Mouse (Mus musculus): Measurements from ENCODE around the gene Gpr18. TPM values are rescaled to one million over a fixed set of nuclear protein-coding genes. Genes with fewer than 3 reads are reported as not detected.

Gene Gpr18
- total RNA-seq, 2 experiments from 2014 or later, result not detected

DNA sequence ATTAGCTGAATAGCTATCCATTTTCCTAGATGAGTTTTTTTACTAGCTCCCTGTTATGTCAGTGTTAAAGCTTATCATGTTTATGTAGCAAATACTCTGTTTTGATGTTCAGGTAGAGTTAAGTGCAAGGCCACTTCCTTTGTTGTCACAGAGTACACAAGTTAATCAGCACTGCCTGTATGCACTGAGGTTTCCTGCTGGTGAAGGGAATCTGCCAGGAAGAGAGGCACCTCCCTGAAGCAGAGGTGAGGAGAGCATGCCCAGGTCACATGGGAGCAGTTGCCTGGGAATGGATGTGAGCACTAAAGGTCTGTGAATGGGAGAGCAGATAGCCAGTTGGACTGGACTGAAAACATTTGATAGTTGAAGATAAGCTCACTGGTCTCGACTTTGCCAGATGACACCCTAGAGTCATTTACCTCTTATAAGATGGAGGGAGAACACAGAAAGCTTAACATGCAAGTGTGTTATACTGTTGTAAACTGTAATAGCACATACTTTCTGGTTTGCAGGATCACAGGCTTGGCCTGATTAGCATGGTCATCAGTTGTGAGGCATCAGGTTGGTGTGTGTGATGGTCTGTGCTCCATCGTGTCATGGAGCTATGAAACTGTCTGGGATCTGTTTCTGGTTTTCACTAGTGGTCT lies 35.9 kb upstream of the Gpr18 start:
- no peak for DNase-seq (ENCODE audit: low spot score in 2 of 2)
- intact Hi-C loops (cut with DNase I), result no loop called here

DNA sequence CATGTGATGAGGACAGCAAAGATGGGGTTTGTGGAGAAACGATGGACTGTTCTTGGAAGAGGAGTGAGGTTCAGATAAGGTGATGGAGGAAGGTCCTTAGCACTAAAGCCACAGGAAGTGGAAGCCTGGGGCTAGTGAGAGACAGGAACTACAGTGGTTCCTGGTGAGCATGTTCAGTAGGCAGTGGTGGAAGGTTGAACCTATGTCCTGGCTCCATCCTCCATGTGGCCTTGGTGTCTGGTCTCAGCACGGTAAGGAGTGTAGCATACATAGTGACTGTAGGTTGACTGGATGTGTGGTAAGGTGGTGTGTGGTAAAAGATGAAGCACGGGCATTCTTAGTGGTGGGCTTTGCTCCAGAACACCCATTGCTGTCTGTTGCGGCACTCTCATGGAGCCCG lies 34.3 kb upstream of the Gpr18 start:
- intact Hi-C loops (cut with DNase I), result no loop called here
- DNase-seq (ENCODE audit: low spot score in 2 of 2), result no peak

DNA sequence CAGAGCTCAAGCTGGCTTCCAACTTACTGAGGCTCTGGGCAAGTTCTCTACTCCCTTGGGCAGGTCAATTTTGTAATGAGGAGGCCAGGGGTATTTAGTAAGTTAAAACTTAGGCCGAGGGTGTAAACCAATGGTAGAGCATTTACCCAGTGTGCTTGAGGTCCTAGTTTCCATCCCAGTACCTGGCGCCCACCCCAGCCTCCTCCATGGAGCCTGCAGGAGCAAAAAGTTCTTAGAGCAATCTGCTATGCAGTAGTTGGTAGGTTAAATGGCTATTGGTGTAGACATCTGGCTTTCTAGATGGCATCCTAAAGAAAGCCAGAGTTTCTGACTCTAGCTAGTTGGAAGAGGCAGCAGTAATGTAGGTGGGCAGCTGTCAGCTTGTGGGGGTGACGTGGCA lies 33.9 kb upstream of the Gpr18 start:
- DNase-seq (ENCODE audit: low spot score in 2 of 2), result peak in 1 of 2 experiments; percentile 46
- intact Hi-C loops (cut with DNase I), result no loop called here

DNA sequence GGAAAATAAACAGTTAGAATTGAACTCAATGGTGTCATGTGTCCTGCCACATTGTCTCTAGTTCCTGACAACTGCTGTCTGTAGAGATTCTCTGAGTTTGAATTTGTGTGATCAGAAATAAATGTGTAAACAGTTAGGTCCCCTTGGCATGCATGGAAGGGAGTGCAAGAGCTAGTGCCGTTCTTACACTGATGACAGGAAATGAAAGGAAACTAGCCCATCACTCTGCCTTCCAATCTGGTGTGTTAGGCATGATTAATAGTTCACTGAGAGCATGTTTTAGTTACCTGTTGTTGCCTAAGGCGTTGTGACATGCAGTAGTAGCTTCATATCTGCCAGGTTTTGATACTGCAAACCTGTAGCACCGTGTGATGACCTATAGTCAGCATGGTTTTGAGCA lies 32.4 kb upstream of the Gpr18 start:
- DNase-seq (ENCODE audit: low spot score in 2 of 2), result no peak
- intact Hi-C loops (cut with DNase I), result no loop called here

DNA sequence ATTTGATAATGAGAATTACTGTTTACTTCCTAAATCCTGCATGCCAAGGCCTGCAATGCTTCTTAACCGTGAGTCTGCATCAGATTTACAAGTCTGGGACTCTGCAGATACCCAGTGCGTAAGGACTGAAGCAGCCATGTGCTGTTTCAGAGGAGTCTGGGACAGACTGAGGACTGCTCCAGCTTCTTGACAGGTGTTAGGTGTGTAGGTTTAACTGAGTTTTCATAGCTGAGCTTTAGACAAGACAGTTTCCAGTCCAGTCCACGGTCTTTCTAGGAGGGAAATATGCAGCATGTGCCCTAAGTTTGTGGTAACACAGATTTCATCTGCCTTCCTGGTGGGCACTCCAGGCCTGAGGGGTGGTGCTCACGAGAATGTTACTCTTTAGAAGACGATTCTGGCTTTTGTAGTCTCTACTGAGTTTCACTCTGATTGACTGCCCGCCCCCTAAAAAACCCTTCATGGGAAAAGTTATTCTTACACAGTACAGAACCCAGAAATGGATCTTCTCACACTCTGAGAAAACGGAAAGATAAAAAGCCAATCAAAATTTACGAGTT lies 31.7 kb upstream of the Gpr18 start:
- DNase-seq (ENCODE audit: low spot score in 2 of 2), result no peak
- intact Hi-C loops (cut with DNase I), result no loop called here

DNA sequence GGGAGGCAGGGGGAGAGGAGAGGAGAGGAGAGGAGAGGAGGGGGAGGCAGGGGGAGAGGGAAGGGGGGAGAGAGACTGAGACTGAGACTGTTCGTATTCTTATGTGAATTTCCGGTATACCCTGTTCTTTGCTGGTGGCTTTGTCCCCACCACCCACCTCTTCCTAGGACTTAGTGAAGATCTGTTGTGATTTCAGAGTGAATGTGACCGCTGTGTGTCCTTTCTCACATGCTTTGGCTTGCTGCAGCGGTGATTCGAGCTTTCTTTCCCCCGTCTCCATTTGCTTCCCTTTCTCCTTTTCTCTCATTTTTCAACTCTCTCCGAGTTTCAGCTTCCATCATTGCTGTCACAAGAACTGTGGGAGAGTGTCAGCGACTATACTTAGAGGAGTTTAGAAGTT lies 31.1 kb upstream of the Gpr18 start:
- DNase-seq (ENCODE audit: low spot score in 2 of 2), result no peak
- intact Hi-C loops (cut with DNase I), result no loop called here

DNA sequence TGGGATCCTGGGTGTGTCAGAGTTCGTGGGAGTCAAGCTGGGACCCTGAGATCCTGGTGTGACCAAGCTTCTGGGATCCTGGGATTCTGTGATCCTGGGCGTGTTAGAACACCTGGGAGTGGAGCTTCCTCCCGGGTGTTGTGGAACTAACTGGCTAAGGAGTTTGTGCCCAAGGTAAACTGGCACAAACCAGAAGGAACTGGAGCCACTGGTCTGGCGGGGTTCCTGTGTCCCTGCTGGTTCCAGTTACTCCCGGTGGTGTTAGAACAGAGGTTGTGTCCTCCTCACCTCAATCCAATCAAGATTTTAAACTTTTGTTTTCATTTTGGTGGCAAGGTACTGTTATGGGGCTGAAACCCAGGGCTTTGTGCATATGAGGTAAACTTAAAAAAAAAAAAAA lies 30.6 kb upstream of the Gpr18 start:
- intact Hi-C loops (cut with DNase I), result no loop called here
- DNase-seq (ENCODE audit: low spot score in 2 of 2), result no peak

DNA sequence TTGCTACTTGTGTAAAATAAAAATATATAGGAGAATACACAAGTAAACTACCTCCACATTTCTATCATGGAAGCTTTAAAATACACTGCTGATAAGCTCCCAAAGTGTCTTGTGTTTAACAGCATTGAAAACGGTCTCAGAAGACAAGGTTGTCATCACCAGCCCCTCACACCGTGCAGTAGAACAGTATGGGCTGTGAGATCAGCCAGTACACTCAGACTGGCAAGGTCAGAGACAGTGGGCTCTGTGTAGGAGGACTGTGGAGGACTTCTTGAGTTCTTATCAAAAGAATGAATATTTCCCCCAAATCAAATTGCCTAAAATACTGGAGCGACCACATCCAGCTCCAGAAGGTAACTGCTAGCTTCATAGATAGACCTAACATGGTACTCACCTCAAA lies 24.0 kb upstream of the Gpr18 start:
- intact Hi-C loops (cut with DNase I), result no loop called here

DNA sequence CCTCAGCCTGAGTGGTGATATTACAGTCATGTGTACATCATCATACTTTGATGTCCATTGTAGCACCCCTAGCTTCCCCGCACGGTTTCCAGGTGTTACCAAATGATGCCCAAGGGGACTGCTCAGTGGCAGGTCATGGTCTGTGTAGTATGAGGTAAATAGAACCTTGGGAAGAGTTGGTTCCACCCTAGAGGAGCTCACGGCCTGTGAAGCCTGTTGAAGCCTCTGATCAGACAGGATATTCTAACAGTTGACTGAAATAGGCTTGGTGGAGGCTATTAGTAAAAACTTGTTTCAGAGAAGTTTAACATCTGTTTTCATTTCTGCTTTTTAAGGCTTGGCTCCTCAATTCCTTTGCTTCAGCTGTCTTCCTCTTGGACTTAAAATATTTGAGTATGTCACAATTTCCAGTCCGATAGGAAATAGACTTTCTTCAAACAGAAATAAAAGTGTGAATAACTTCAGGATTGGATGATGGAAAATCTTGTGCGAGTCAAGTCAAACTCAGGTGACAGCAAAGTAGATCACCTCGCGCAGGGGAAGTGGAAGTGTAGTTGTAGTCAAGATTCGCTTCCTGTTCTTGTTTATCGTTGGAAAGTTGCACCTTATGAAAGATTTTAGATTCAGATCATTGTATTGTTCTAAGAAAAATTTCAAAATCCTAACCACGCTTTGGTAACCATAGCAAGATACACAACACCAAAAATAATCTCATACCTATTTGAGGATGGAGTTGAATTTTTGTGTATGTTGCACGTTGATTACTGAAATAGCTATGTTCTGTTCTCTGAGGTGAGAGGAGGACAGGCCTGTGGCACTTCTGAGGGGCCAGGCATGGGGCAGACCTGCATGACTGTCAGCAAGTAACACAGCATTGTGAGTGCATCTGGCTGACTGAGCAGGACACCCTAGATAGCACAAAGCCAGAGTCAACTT lies 22.9 kb upstream of the Gpr18 start:
- DNase-seq (ENCODE audit: low spot score in 2 of 2), result no peak
- intact Hi-C loops (cut with DNase I), result no loop called here

More for the DNA sequence above, 24.0 kb upstream of the Gpr18 start:
- DNase-seq (ENCODE audit: low spot score in 2 of 2), result no peak

DNA sequence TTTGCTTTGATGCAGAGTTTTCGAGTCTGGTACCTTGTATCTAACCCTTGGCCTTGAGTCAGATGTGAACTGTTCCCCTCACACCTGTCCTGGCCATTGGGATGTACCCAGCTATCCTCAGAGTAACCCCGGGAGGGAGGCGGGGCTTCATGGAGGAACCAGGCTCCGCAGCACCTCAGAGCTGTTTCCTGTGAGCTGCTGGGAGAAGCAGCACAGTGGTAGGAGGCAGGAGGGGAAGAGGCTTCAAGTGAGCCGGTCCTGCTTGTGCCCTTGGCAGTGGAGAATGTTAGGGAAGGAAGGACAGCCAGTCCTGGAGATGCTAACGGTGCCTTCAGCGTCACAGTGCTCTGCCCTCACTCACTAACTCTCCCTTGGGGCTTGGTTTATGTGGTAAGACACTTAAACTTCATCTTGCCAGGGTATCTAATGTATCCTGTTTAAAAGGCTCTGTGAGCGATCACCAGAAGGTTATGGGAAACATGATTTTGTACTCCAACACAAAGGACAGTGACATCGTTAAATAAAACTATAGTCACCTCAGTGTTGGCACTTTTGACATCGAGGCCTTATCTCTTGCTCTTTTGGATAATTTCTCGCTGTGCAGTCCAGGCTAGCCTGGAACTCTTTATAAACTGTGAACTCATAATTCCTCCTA lies 22.1 kb upstream of the Gpr18 start:
- intact Hi-C loops (cut with DNase I), result no loop called here
- no peak for DNase-seq (ENCODE audit: low spot score in 2 of 2)

DNA sequence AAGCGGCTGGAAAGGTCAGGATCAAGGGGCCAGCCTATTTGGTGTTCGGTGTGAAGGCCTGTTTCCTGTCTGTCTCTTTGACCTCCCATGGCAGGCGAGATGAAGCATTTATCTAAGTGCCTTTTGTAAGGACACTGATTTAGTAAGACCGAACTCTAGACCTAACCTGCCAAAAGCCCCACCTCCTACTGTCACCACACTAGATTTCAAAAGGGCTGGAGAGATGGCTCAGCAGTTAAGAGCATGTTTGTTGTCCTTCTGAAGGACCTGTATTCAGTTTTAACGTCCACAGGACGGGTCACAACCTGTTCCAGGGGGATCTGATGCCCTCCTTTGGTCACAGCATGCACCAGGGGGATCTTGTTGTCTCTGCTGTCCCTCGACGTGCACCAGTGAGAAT lies 21.3 kb upstream of the Gpr18 start:
- DNase-seq (ENCODE audit: low spot score in 2 of 2), result no peak
- intact Hi-C loops (cut with DNase I), result no loop called here

DNA sequence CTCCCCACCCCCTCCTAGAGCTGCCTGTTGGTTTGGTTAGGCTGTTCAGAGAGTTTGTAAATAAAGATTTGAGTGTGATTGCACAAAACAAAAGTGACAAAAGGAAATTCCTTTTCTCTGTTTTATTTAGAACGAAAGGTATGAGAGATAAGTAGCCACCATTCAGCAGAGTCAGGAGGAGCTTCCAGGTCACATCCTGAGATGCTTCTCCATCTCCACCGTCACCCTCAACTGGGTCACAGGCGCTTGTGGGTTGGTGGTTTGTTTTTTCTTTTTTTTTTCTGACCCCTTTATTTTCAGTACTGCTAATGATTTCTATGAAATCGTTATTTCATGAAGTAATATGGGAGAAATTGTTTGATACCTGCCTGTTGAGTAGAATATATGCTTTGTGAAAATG lies 20.8 kb upstream of the Gpr18 start:
- no peak for DNase-seq (ENCODE audit: low spot score in 2 of 2)
- intact Hi-C loops (cut with DNase I), result no loop called here

DNA sequence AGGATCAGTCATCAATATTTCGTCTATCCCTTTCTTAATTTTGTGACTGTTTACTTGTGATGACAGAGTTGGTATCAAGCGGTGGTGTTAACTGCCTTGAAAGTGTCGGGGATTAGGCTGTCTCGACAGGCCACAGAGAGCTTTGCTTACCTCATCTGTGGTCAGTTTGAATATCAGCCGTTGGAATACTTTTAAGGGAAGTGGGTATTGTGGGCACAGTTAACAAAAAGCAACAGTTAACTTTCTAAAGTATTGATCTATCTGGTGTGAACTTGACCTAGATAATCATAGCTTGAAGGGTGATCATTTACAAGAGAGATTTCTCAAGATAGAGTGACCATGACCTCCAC lies 19.0 kb upstream of the Gpr18 start:
- intact Hi-C loops (cut with DNase I), result loop anchor here (5.0 kb wide), 1 partner anchor 198 kb away; no protein-coding TSS in a partner anchor
- no peak for DNase-seq (ENCODE audit: low spot score in 2 of 2)

DNA sequence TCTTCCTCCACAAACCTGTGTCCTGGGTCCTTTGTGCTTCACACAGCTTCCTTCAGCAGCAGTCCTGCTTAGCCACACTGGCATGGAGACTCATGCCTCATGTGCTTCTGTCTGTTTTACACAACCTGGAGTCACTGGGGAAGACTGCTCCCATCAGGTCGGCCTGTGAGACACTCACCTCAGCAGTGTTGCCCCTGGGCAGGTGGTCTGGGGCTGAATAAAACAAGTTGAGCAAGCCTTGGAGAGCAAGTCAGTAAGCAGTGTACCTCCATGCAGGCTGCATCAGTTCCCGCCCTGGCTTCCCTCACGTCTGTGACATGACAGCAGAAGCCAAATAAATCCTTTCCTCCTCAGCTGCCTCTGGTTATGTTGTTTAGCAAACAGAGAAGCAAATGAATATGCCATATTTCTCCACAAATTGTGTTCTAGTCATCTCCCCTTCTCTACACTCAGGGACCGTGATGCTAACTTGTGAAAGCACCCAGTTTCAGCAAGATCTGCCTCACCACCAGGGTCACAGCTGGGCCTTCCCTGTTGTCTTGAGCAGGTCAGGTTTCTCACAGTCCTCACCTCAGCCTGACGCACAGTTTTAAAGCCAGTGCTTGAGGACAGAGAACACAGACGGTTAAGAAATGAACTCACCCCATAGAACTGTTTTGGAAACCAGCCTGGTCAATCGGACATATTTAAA lies 18.5 kb upstream of the Gpr18 start:
- intact Hi-C loops (cut with DNase I), result loop anchor here (5.0 kb wide), 1 partner anchor 198 kb away; no protein-coding TSS in a partner anchor
- no peak for DNase-seq (ENCODE audit: low spot score in 2 of 2)

DNA sequence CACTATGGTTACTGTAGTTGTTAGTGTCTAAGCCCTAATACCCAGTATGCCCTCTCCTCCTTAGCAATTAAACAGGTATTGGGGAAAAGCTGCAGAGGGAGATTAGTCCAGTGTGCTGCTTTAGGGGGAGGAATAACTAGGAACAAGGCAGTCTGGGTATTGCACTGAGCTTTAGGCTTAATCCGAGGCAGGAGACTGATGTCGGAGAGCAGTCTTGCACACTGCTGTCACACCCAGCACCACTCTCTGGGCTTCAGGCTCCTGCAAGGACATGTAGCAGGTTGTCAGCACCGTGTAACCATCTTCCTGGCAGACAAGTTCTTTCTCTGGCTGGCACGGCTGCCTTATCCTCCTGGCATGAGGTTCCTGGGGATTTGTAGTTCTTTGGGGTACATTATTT lies 16.6 kb upstream of the Gpr18 start:
- intact Hi-C loops (cut with DNase I), result loop anchor here (5.0 kb wide), 1 partner anchor 200 kb away; no protein-coding TSS in a partner anchor
- DNase-seq (ENCODE audit: low spot score in 2 of 2), result no peak

DNA sequence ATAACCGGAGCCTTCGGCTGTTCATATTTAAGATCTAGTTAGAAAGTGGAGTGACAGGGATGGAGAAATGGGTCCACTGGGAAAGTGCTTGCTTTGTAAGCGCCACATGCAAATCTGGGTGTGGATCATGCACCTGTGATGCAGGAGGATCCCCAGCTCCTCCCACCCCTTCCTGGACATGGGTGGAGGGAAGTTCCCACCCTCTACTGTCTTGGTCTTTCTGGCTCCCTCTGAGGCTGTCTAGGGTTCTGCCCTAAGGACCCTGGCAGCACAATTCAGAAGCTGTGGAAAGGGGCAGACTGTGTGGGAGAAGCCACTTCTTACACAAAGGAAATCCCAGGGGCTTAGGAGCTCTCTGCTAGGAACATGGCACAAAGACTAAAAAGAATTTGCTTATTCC lies 16.0 kb upstream of the Gpr18 start:
- intact Hi-C loops (cut with DNase I), result loop anchor here (5.0 kb wide), 1 partner anchor 201 kb away; no protein-coding TSS in a partner anchor
- DNase-seq (ENCODE audit: low spot score in 2 of 2), result no peak

DNA sequence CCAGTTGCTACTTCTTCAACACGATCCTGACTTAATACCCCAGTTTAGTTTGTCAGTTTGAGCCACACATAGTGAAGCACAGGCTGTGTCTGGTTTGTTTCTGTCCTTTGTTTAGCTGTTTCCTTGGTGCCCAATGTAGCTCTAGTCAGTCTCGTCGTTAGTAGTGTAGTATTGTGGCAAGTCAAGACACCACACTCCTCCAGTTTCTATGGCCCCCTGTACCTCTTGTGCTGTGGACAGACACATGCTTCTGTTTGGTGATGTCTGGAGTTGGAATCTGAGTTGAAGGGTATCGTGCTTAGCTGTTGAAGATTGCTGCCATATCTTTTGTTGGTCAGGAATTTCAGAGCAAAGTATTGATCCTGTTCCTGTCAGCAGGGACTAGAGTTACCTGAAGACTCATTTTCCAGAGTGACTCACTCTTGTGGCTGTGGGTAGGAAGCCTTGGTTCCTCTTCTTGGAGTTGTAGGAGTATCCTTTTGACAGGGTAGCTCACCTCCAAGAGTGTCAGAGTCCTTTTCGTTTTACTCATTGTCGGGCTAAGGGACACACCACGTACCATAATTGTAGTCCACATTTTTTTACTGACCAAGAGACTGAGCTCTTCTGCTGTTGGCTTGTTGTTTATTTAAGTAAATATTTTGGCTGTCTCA lies 15.3 kb upstream of the Gpr18 start:
- intact Hi-C loops (cut with DNase I), result loop anchor here (5.0 kb wide), 1 partner anchor 201 kb away; no protein-coding TSS in a partner anchor
- no peak for DNase-seq (ENCODE audit: low spot score in 2 of 2)

DNA sequence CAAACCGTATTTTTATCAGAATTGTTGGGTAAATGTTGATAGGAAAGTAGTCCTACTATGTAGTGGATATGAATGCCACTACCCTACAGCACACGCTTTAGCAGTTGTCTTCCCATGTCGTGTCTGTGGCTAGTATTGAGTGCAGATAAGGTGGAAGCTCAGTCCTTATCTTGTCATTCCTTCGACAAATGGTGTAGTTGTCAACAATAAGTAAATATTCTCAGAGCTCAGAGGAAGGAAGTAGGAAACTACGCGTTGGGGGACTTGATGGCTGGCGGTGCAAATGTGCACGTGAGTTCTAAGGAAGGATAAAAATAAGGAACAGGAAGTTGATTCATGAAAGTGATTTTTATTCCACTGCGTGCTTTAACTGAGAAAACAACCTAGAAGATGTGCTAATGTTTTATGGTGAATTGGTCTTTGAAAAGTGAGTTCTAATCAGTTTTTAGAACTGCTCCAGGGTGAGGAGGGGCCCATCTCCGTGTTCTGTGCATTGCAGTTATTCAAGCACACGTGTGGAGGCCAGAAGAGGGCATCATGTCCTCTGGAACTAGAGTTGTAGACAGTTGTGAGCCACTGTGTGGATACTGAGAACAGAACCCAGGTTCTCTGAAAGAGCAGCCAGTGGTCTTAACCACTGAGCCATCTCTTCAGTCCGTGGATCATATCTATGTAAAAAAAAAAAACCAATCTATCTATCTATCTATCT lies 13.8 kb upstream of the Gpr18 start:
- DNase-seq (ENCODE audit: low spot score in 2 of 2), result no peak
- intact Hi-C loops (cut with DNase I), result no loop called here

Data from left cerebral cortex, postnatal 25 days (tissue).